In genomic region chr2:58566049-58566409, GRCm38 (mm10) we compare ENCODE assay signal across 8 mouse cellular contexts. TPM values are rescaled to one million over a fixed set of nuclear protein-coding genes. Genes with fewer than 3 reads are reported as not detected.
DNase-seq lines count a peak whose midpoint lies in the region; ATAC-seq and TF ChIP-seq lines count a peak whose summit lies in the region.

No protein-coding gene starts in this region.

- H3K27ac ChIP-seq in spleen, adult 2 months (ENCODE audit: insufficient read depth, low read length) = no peak overlapping the region
- H3K27ac ChIP-seq in hindbrain, embryonic 12.5 days = peak overlapping the region; percentile 99
- peak overlapping the region; percentile 76 for H3K27ac ChIP-seq in liver, embryonic 16.5 days (ENCODE audit: low read length)

- no peaks in the 10 kb centered on the region for H3K4me1 ChIP-seq in spleen, adult 2 months (ENCODE audit: control insufficient read depth, insufficient read depth, insufficient read length)
- peaks cover 35% of the 10 kb centered on the region for H3K4me1 ChIP-seq in hindbrain, embryonic 12.5 days
- no peaks in the 10 kb centered on the region; the same call in 1 of the 2 replicates for H3K4me1 ChIP-seq in liver, embryonic 16.5 days (ENCODE audit: control insufficient read depth, low read depth, low read length)

- H3K27me3 ChIP-seq in spleen, adult 2 months (ENCODE audit: control insufficient read depth, insufficient read depth, low read length) = peaks cover 13% of the 10 kb centered on the region
- H3K27me3 ChIP-seq in hindbrain, embryonic 12.5 days = no peaks in the 10 kb centered on the region
- H3K27me3 ChIP-seq in liver, embryonic 16.5 days (ENCODE audit: control insufficient read depth, insufficient read depth, low read depth, low read length) = peaks cover 22% of the 10 kb centered on the region

- H3K36me3 ChIP-seq in spleen, adult 2 months (ENCODE audit: control insufficient read depth, insufficient read depth, low read length) = no peaks in the 10 kb centered on the region
- H3K36me3 ChIP-seq in hindbrain, embryonic 12.5 days = no peaks in the 10 kb centered on the region
- H3K36me3 ChIP-seq in liver, embryonic 16.5 days (ENCODE audit: control insufficient read depth, insufficient read depth) = no peaks in the 10 kb centered on the region

- ATAC-seq in cerebellum, adult (ENCODE audit: insufficient number of reproducible peaks, low FRiP score, low TSS enrichment) = no peak
- ATAC-seq in hindbrain, embryonic 12.5 days (ENCODE audit: low FRiP score) = no peak
- ATAC-seq in liver, embryonic 16.5 days (ENCODE audit: low read depth) = no peak

- WGBS in spleen, adult 2 months = 60% methylated on average over 6 of the region's 6 CpGs
- WGBS in hindbrain, embryonic 12.5 days = 7% methylated on average over 6 of the region's 6 CpGs
- WGBS in liver, embryonic 16.5 days (ENCODE audit: insufficient replicate concordance) = 31% methylated on average over 6 of the region's 6 CpGs

- DNase-seq in cerebellum, adult 11 months = peak; percentile 30
- no peak for DNase-seq in spleen, adult 2 months (ENCODE audit: low read depth in 1 of 2, low spot score in 2 of 2)
- DNase-seq in spleen, postnatal 14 days (ENCODE audit: low spot score in 2 of 2) = no peak
- DNase-seq in B cell, adult 2 months = no peak
- no peak for DNase-seq in frontal cortex, postnatal 14 days (ENCODE audit: low spot score in 2 of 2)

- H3K9ac ChIP-seq in hindbrain, embryonic 12.5 days = peak overlapping the region; percentile 95
- H3K9ac ChIP-seq in liver, embryonic 16.5 days (ENCODE audit: low read depth, low read length) = peak overlapping the region; percentile 55

- TF ChIP-seq POLR2A in spleen, adult 2 months (IDR thresholded peaks at IDR 0.05; ENCODE audit: low read depth, low read length) = no peak

- H3K4me3 ChIP-seq in spleen, adult 2 months (ENCODE audit: extremely low read depth, insufficient read depth, insufficient read length) = peak overlapping the region; percentile 82
- H3K4me3 ChIP-seq in hindbrain, embryonic 12.5 days = peak overlapping the region; percentile 88
- peak overlapping the region; percentile 68 for H3K4me3 ChIP-seq in liver, embryonic 16.5 days (ENCODE audit: low read depth, low read length)

- TF ChIP-seq CTCF in spleen, adult 2 months (IDR thresholded peaks at IDR 0.05; ENCODE audit: extremely low read depth, insufficient read depth, insufficient read length, insufficient replicate concordance) = no peak

- H3K4me2 ChIP-seq in hindbrain, embryonic 12.5 days (replicated peaks) = peak overlapping the region; percentile 67
- peak overlapping the region; percentile 58 for H3K4me2 ChIP-seq in liver, embryonic 16.5 days (ENCODE audit: low read depth, low read length)

- H3K9me3 ChIP-seq in hindbrain, embryonic 12.5 days (replicated peaks) = no peaks in the 10 kb centered on the region
- no peaks in the 10 kb centered on the region for H3K9me3 ChIP-seq in liver, embryonic 16.5 days (replicated peaks; ENCODE audit: control insufficient read depth, low read length)

RNA-seq across cellular contexts. Expression of gene Acvr1, which starts 0.9 kb away (rescaled TPM):
- 1.4 and 1.8 TPM in 2 replicates for polyA plus RNA-seq in spleen, adult 2 months (2012; rRNA removed)
- polyA plus RNA-seq in hindbrain, embryonic 12.5 days (2016; fragmentation: Nextera tagmentation; extraction: Ambion mirVana) = 5.4 and 5.6 TPM in 2 replicates
- 2.0 and 2.1 TPM in 2 replicates for polyA plus RNA-seq in liver, embryonic 16.5 days (2015; fragmentation: Nextera tagmentation; extraction: Ambion mirVana)

RNA-seq across cellular contexts. Expression of gene Upp2, which starts 1.1 kb away (rescaled TPM):
- polyA plus RNA-seq in spleen, adult 2 months (2012; rRNA removed) = 1.3 and 1.4 TPM in 2 replicates
- 8.5 and 10.9 TPM in 2 replicates for polyA plus RNA-seq in hindbrain, embryonic 12.5 days (2016; fragmentation: Nextera tagmentation; extraction: Ambion mirVana)
- polyA plus RNA-seq in liver, embryonic 16.5 days (2015; fragmentation: Nextera tagmentation; extraction: Ambion mirVana) = 4.6 and 5.5 TPM in 2 replicates
